Mouse (Mus musculus) Muller cell, postnatal 12 days (primary cell): ENCODE data around the gene Avpi1.

Experiments
- DNase-seq: peaks from one replicate; pipeline ENCODE4 v3.0.0-alpha.2; 2015; ENCODE audit errors: inconsistent ontology term

The Avpi1 gene

DNA sequence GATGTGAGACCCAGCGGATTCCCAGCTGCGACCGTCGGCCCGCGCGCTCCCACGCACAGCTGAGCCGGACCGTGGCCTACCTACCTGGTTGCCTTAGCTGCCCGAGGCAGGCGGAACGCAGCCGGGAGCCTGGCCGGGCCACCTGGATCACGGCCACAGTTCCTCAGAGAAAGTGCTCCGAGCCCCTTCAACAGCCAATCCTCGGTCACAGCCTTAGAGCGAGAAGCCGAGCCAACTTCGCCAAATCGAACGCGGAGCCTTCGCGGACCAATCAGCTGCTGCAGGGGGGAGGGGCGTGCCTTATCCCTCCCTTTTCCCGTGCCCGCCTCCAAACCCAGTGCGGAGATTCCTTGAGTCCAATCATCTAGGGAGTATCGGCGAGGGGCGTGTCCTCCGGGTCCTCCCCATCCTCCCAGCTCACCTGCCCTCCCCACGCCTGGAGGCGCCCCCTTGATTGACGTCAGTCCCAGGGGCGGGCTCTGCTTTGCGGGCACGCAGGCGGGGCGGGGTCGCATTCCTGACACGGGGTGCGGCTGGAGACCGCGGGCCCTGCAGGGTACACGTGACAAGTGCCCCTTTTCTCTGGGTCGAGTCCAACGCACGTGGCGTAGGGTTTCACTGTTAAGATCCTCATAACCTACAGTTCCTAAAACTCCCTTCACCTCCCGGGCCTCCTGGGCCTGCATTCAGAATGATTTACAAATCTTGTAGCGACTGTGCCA is at the start of gene Avpi1:
Avpi1 (minus strand) TSS at position 273 of the 722 bp plus-strand sequence.
- peak; percentile 100 for DNase-seq

DNA sequence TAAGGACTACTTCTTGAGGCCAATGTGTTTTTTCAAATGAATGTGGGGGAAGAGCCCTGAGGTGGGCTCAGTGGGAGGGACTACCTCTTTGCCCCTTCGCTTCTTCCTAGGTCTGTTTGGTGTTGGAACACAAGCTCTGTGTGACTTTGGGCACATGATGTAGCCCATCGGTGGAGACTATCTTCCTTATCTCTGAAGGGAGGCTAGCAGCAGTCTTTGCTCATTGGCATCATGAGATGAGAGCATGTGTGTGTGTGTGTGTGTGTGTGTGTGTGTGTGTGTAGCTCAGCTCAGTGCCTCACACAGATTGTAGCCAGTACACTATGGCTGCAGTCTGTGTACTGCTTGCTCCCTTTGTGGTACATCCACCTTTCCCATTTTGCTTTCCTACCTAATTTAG is 48.6 kb upstream of the Avpi1 start:
- DNase-seq: no peak

DNA sequence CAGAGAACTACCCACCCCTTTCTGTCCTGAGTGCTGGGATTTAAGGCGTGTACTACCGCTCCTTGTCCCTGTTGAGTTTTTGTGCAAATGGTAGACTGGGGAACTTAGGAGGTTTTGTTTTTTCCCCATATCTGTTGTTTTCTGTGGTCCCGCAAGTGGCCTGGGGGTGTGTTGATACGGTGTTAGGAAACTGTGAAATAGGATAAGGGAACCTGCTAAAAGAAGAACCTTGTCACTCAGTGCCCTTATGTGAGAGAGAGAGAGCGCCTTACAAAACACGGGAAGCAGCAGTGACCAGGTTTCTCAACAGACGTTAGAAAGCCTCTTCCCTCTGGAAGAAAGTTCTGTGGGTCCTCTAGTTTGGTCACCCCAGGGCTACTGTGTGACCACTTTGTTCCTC is 48.0 kb upstream of the Avpi1 start:
- DNase-seq: no peak

DNA sequence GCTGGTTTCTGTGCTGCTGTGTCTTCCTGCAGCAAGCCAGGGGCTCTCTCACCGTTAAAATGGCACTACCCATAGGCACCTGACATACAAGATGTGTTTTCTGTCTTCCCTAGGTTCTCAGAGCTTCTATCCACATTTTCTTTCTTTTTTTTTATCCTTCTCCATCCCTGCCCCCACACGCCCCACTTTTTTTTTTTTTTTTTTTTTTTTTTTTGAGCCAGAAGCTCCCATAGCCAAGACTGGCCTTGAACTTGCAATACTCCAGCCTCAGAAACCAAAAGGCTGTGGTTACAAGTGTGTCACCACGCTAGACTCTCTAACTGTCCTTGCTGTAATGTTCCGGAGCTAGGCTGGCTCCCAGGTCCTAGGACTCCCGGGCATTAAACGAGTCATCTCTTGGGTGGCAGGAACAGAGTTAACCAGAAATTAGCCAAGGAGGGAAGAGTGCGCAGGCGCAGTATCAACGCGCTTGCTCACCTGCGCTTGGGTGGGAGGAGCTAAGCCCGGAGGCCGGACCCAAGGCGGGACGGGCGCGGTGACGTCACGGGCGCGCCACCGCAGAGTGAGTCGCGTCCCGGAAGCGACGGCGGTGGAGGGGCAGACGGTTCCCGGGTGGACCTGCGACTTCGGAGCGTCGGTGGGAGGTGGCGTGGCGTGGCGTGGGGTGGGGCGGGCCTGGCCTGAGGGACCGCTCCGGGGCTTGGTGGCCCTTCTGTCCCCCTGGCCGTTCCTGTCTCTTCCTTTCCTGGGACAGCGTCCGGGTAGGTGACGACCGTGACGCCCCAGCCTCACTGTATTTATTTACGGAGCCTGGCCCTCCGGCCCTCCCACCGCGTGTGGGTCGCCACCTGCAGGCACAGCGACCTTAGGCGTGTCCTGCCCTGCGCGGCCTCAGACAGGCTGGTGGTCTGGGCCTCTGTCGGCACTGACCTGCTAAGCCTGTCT is 41.4 kb upstream of the Avpi1 start:
- DNase-seq: peak; percentile 95

DNA sequence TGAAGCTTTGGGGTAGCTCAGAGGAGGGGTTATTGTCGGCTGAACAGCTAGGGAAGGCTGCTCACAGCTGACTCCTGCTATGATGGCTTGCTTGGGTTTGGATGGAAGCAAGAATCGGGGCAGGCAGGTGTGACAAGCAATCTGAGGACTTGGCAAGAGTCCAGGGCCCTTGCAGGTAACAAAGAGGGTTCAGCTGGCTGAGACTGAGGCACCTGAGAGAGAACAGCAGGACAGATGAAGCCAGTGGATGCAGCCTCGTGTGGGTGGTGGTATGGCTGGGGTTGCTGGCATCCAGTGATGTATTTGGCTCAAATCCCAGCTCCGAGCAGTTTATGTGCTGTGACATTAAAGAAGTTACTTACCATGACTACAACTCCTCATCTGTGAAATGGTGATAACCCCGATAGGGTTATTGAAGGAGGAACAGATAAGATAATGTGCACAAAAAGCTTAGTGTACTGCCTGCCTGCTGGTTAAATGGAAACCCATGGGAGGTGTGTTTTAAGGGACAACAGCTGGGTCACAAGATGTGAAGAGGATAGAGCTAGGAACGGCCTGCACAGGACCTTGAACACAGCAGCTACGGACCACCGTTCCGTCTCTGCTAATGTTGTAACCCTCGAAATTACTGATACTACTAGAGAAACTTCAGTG is 40.6 kb upstream of the Avpi1 start:
- DNase-seq: no peak

DNA sequence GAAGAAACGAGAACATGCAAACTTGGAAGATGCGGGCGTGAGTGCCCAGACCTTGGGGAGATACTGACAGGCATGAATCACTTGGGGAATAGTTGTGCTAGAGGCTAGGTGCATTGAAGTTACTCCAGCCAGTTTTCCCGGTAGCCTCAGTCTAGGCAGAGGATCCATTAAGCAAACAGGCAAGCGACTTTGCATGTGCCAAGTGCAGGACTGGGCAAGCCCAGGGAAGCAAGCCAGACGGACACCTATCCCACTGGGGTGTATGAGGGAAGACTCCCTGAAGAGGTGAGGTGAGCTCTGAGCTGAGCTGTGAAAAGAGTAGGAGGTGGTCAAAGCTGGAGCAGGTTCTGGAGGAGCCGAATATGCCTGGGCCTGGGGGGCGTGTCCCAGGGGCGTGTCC is 38.6 kb upstream of the Avpi1 start:
- DNase-seq: no peak

DNA sequence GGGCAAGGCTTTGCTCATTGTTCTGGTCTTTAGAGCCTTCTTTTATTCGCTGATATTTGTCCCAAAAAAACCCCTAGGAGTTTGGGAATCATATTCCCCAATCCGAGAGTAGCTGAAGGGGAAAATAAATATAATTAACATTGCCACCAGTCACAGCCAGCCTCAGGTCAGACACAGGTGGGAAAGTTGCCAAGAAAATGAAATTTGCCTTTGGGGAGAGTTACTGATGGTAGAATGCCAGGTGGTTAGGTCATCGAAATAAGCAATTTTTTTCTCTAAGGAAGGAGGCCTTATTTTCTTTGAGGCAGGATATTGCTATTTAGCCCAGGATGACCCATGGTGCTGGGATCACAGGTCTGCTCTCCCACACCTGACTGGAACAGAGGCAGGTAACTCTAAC is 37.9 kb upstream of the Avpi1 start:
- DNase-seq: peak; percentile 27

DNA sequence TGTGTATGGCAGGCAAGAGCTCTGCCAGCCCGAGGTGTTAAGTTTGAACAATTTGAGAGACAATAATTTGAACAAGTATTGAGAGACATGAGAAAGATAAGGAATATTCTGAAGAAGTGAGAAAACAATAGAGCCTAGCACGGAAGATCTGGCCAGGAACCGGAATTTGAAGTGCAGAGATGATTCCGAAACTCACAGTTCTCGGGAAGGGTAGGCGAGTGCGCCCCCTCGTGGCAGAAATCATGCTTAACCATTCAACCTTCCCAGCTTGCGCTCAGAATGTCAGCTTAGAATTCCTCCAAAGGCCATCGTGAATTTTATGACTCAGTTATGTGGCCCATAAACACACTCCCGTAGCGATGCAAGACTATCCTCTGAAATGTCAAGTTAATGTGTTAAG is 37.3 kb upstream of the Avpi1 start:
- peak; percentile 86 for DNase-seq

DNA sequence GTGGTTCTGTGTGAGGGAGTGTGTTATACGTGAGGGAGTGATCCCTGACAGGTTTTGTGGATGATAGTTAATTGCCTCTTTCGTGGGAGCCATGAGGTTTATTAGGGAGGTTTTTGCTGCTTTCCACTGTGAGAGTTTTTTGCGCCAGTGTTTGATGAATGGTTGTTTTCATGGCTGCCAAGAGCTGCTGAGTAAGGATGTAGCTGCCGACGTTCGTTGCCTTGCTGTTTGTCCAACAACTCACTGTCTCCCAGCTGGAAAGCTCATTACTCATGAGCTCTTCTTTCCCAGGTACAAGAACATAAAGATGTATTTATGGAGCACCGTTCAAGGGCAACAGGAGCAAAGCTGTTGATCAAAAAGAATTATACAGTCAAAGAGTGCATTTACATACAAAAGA is 35.3 kb upstream of the Avpi1 start:
- DNase-seq: peak; percentile 17

DNA sequence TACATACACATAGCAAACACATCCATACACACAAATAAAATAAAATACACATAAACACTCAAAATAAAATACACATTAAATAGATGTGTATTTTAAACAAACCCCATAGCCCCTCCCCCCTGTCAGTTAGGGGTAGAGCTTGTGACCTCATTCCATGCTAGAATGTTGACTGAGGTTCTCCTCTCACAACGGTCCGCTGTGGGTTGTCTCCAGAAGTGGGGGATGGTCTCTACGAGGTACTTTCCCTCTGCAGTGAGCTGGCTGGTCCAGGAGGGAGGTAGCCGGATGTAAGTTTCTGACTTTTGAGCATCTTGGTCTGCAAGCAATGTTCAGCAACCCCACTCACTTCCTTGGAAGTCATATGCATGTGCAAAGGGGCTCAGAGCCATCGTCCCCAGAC is 34.9 kb upstream of the Avpi1 start, which contains the start of gene Zfyve27:
Zfyve27 (plus strand) TSS at position 188 of the 400 bp plus-strand sequence.
- DNase-seq: no peak

DNA sequence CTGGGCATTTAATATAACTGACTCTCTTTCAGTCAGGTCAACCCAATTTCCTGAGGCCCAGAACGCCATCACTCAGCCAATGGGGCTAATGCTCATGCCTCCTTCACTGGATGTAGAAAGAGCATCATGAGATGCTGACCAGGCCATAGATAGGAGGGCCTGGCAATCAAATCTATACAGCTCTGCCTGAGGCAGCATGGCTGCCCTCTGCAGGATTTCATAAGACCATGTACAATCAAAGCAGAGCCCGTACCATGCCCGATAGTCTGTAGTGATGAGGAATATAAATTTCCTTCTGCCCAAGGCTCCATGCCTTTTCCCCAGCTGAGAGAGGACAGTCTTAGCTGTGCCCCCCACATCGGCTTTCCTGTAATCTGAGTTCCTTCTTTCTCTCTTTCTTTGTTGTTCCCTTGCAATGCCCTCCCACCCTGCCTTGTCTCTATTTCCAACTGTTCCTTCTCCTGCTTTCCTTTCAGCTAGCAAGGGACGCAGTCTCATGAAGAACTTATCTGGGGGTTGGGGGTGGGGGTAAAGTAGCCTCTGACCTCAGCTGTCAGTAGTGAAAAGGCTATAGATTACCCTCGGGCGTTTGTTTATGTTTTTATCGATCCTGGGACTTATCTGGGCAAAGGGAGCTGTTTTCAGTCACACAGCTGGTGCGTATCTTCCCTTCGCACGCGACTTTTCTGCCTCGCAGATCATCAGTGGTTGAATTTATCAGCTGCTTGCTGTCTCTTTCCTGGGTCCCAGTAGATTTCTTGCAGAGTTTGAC is 29.6 kb upstream of the Avpi1 start:
- no peak for DNase-seq

DNA sequence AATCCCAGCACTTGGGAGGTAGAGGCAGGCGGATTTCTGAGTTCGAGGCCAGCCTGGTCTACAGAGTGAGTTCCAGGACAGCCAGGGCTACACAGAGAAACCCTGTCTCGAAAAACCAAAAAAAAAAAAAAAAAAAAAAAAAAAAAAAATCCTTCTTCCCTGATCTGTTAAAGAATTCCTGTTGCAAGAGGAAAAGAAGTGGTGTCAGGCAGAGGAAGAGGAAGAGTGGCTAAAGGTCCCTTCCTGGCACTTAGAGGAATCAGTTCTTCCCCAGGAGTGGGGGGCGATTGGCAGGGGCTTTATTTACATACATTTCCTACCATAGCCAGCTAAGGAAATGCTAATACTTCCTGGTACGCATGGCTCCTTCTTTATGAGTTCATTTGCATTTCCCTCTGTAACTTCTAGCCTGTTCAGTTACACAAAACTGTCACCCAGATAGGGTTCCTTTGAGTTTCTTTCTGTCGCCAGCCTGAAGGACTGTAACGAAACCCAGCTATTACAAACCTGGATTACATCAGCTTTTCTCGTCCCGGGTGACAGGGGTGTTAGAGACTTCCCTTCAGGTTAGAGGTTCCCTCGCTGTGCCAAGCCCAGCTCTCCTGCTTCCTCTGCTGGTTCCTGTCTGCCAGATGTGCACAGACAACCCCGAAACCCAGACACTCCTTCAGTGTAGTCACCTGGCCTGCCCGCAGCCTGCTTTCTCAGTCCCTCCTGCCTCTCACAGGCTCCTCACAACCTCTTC is 28.8 kb upstream of the Avpi1 start:
- no peak for DNase-seq

DNA sequence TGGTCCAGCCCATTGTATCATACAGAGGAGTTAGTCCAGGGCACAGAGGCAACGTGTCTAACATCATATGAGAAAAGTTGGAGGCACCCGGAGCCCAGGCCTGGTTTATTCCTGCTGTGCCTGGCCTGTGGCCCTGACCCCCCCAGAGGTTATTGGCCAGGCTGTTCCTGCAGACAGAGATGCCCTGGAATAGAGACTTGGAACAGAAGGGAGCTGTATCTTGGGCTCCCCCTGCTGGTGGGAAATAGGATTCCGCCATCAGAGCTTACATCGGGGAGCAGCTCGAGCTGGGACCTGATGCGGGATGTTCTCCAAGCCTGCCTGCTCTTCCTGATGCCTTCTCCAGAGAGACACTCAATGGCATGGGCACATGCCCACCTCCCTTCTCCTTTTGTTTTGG is 23.1 kb upstream of the Avpi1 start:
- DNase-seq: peak; percentile 82

DNA sequence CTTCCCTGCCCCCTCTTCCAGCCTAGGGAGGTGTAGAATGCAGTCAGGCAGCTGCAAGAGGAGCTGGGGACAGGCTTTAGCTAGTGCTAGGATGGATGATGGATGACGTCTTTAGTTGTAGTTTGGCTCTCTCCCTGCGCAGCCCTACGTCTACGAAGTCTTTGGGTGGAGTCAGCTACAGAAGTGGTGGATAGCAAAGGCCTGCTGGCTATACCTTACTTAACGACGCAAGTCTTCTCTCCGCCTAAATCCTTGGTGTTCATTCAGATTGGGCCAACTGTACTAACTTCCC is 19.7 kb upstream of the Avpi1 start:
- DNase-seq: no peak

DNA sequence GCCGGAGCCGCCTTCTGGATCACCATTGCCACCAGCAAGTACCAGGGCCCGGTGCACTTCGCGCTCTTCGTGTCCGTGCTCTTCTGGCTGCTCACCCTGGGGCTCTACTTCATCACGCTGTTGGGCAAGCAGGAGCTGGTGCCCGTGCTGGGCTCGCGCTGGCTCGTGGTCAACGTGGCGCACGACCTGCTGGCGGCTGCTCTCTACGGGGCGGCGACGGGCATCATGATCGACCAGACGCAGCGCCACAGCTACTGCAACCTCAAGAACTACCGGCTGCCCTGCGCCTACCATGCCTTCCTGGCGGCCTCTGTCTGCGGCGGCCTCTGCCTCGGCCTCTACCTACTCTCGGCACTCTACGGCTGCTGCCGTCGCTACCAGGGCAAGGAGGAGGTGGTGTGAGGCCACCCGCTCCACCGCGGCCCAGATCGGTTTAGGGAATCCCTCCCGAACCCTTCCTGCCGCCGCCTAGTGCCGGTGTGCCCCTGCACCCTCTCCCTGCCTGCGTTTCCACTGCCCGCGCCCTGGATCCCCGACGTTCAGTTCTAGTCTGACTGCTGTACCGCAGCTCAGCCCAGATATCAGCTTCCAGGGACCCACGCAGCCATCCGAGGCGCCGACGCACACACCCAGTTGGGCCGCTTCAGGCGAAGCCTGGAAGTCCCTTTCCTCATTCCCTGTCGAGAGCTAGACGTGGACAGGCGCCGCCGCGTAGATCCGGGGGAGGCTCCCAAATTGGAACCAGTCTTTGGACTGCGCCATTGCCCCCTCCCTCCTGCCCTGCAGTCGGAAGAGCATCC is 19.1 kb upstream of the Avpi1 start:
- peak; percentile 69 for DNase-seq

DNA sequence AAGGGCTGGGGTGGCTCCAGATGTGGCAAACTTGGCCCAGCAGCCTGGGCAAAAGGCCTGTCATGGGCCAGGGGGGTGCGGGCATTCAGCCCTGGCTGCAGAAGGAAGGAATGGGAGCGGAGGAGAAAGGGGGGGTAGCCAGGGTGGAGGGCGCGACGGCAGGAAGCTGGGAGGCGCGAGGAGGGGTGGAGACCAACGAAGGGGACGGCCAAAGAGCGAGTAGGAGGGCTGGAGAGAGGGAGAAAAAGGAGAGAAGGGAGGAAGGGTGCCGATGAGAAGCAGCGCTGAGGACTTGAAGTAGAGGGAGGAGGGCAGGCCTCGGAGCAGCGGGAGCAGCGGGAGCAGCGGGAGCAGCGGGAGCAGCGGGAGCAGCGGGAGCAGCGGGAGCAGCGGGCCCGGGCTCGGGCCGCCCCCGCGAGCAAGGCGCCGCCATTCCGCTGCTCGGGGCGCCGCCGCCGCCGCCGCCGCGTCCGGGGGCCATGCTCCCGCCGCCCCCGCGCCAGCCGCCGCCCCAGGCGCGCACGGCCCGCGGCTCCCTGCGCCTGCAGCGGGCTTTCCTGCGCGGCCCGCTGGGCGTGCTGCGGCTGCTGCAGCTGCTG is 18.4 kb upstream of the Avpi1 start, which contains the start of gene Marveld1:
Marveld1 (plus strand) TSS at position 231 of the 599 bp plus-strand sequence.
- peak; percentile 69 for DNase-seq

DNA sequence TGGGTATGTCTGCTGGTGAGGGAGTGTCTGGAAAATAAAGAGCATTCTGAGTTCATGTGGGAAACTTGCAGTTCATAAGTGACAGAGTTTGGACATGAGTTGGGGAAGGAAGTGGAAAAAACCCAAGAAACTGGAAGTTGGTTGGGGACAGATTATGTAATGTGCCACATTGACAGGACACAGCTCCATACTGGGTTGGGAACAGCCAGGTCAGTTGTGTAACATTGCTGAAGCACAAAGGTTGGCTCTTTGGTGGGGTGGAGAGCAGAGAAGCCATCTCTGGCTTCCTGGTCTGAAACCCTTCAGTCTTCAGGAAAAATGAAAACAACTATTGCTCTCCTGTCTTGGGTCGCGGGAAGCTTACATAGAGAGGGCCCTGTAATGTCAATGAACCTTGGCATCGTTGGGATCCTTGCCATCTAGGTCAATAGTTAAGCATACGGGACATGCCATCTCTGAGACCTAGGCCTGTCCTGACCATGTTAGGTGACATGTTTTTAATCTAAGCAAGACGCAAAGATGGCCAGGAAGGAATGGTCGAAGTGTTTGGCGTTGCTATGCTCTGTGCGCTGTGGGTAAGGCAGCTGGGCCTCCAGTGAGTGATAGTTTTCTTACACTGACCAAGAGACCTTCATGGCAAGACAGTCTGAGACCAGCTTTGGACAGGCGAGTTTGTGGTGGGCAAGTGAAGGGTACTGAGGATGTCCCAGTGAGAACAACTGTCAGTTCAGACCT is 17.6 kb upstream of the Avpi1 start:
- no peak for DNase-seq

DNA sequence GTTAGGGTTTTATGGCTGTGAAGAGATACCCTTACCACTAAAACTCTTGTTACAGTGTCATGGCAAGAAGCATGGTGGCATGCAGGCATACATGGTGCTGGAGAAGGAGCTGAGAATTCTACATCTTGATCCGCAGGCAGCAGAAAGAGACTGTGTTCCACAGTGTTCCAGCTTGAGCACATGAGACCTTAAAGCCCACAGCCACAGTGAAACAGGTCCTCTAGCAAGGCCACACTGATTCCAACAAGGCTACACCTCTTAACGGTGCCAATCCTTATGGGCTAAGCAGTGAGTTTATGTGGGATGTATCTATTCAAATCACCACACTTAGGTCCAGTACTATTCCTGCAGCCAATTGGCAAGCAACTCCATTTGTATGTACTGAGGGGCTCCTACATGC is 16.9 kb upstream of the Avpi1 start:
- DNase-seq: no peak

DNA sequence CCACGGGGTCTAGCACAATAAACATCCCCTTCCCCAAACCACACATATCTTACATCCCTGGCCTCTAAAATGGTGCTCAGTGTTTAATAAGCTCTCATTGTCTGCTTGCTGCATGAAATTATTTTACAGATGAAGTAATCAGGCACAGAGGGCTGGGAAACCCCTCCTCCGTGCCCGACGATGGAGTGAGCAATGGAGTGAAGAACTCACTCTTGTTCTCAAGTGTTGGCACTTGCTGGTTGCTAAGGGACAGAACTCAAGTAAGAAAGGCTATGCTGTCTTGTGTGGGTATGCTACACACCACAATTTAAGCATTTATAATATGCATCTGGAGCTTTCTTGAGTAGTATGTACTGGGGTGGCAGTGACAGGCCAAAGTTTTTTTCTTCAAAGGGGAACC is 16.4 kb upstream of the Avpi1 start:
- DNase-seq: no peak
